Mouse (Mus musculus) bone marrow macrophage, adult 2 months (primary cell): ENCODE measurements at regions not wholly inside any gene's neighbourhood (a gene's known extent, or its start where the extent isn't known, plus 50 kb on each side); places are given as distances from the start of the nearest gene placed in this dataset.

Experiments used
- H3K27ac ChIP-seq: 2 replicates; pipeline ENCODE4 v1.5.1; 2012; ENCODE audit warnings: low read depth, low read length; ENCODE audit not compliant: insufficient read depth
- H3K4me1 ChIP-seq: 2 replicates; pipeline ENCODE4 v1.6.1; 2012; ENCODE audit warnings: low read length; ENCODE audit not compliant: control insufficient read depth, insufficient read depth
- H3K4me3 ChIP-seq: 2 replicates; pipeline ENCODE4 v1.5.1; 2012; ENCODE audit warnings: mild to moderate bottlenecking, low read length, moderate library complexity; ENCODE audit not compliant: insufficient read depth
- CTCF ChIP-seq: IDR thresholded peaks from 2 replicates; pipeline ENCODE4 v1.5.1; 2012; ENCODE audit warnings: low read depth, mild to moderate bottlenecking, low read length, moderate library complexity
- POLR2A ChIP-seq: IDR thresholded peaks from 2 replicates; pipeline ENCODE4 v1.6.1; 2012; ENCODE audit warnings: mild to moderate bottlenecking, low read depth, low read length, borderline replicate concordance

GRCm38 (mm10) chr5:64601285-64601684 is 201.9 kb upstream of the Klf3 start:
- no peak for TF ChIP-seq POLR2A
- no peak for TF ChIP-seq CTCF
- Histone ChIP-seq H3K4me1 (peaks cover 13% of the 10 kb centered on the region), H3K27ac (no peak overlapping the region), H3K4me3 (no peak overlapping the region)

GRCm38 (mm10) chr5:64601832-64602231 is 201.4 kb upstream of the Klf3 start:
- no peak overlapping the region for H3K4me3 ChIP-seq
- peaks cover 13% of the 10 kb centered on the region for H3K4me1 ChIP-seq
- no peak for TF ChIP-seq CTCF
- H3K27ac ChIP-seq = no peak overlapping the region

GRCm38 (mm10) chr5:64602356-64602936 is 200.7 kb upstream of the Klf3 start:
- TF ChIP-seq POLR2A (no peak), CTCF (no peak)
- Histone ChIP-seq H3K27ac (no peak overlapping the region), H3K4me3 (no peak overlapping the region), H3K4me1 (peaks cover 13% of the 10 kb centered on the region)

DNA sequence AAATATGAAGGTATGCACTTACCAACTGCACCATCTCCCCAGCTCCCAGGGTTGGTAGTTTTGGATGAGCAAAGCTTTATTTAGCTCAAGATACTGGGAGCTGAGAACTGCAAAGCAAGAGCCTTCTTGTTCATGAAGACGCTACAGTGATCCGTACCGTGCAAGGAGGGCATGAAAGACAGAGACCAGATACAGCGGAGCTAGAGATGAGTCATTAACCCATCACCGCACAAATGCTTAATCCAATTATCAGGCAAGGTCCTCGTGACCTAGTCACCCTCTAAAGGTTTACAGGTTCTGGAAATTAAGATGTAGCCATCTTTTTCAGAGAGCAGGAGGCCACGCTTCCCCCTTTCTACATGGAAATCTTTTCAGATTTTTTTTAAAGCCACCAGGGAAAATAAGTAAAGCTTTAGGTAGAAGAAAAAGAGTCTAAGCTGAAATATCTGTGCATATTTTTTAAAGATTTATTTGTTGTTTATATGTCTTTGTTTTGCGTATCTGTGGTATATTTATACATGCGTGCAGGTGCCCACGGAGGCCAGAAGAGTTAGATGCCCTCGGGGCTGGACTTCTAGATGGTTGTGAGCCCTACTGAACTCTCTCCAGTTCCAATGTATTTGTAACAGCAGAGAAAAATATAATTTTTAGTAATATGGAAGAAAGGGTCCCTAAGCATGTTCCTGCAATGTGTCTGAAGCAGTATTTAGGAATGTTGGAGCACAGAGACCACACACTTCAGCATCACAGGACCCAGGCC is 200.0 kb upstream of the Klf3 start:
- H3K4me3 ChIP-seq = no peak overlapping the region
- no peak overlapping the region for H3K27ac ChIP-seq
- TF ChIP-seq POLR2A (no peak), CTCF (no peak)
- peaks cover 13% of the 10 kb centered on the region for H3K4me1 ChIP-seq

DNA sequence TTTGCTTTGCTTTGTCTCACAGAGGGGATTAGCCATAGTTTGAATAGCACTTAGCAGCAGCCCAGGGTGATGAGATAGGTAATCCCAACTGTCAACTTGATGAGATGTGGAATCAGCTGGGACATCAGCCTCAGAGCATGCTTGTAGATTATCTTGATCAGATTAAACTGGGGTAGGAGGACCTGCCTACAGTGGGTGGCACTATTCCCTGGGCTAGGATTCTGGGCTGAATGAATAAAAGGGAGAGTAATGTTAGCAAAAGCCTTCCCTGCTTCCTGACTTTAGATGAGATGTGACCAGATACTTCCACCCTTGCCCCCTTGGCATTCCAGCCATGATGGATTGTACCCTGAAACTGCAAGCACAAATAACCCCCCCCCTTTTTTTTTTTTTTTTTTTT is 198.0 kb upstream of the Klf3 start:
- H3K27ac ChIP-seq = no peak overlapping the region
- no peak for TF ChIP-seq CTCF
- no peak overlapping the region for H3K4me3 ChIP-seq
- peaks cover 12% of the 10 kb centered on the region for H3K4me1 ChIP-seq

GRCm38 (mm10) chr5:64605991-64606390 is 197.2 kb upstream of the Klf3 start:
- no peak for TF ChIP-seq CTCF
- no peak for TF ChIP-seq POLR2A
- Histone ChIP-seq H3K27ac (no peak overlapping the region), H3K4me1 (peaks cover 12% of the 10 kb centered on the region), H3K4me3 (no peak overlapping the region)

GRCm38 (mm10) chr5:64609378-64610087 is 193.7 kb upstream of the Klf3 start:
- Histone ChIP-seq H3K4me3 (no peak overlapping the region), H3K27ac (no peak overlapping the region), H3K4me1 (0 out of 2 replicates have a peak, but pooled peaks cover 5% of the 10 kb centered on the region)
- TF ChIP-seq CTCF (no peak), POLR2A (no peak)

DNA sequence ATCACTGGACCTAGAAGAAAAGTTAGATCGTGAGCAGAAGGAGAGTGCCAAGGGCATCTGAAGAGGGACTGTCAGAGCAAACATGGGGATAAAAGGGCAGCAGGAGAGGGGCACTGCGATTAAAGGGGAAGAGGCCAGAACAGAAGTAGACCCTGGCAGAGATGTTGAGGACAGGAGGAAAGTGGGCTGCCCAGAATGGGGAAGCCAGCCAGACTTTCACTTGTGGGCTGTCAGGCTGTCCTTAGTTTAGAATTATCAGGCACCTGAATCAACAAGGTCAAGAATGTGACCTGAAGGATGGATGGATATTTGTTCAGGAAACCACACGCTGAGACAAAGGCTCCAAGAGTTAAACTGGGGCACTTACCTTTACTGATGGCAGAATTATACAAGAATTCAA is 193.0 kb upstream of the Klf3 start:
- Histone ChIP-seq H3K4me1 (0 out of 2 replicates have a peak, but pooled peaks cover 5% of the 10 kb centered on the region), H3K27ac (no peak overlapping the region), H3K4me3 (no peak overlapping the region)
- TF ChIP-seq CTCF (no peak), POLR2A (no peak)

DNA sequence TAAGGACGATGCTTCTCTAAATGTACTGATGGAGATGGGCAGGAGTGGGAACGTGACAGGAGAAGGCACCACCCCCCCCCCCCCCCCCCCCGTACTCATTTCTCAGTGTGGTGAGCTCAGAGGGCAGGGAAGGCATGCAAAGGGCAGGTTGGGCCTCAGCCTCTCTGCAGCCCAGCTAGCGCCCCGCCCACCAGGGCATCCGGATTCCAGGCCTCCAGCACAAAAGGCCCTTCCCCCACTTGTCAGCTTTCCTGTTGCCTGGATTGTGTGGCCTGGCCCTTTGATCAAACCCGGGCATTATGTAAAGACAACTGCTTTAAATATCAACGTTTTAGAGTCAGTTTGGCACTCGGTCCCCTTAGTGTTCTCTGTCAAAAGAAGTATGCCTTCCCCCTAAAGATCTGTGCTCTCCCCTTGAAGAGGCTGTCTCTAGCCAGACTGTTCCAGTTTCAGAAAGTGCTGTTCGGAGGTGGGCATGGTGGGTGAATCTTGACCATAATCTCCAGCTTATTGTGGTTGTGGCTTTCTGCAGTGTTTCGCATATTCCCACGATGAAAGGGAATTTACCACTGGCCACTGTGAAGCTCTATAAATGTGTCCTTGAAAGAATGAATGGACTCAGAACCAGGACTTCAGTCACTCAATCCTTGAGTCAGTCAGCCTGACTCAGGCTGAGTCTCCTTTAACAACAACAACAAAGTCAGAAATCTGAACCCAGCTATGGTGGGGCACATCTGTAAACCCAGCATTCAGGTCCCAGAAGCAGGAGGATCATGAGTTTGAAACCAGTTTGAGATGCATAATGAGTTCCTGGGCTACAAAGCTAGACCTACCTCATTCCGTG is 192.4 kb upstream of the Klf3 start:
- H3K27ac ChIP-seq = no peak overlapping the region
- 0 out of 2 replicates have a peak, but pooled peaks cover 5% of the 10 kb centered on the region for H3K4me1 ChIP-seq
- H3K4me3 ChIP-seq = no peak overlapping the region
- TF ChIP-seq CTCF = no peak
- TF ChIP-seq POLR2A = no peak
